Mouse (Mus musculus) forebrain, postnatal 0 days (tissue): Measurements from ENCODE around the gene Dnm1. TPM values are rescaled to one million over a fixed set of nuclear protein-coding genes. Genes with fewer than 3 reads are reported as not detected.
A peak's percentile ranks its signal among the peaks of the same experiment; 100 is the strongest.
"Not testable (repeated sequence)": the region's sequence is repeated elsewhere in the genome, so short reads cannot be mapped to it uniquely, and the experiment has no call there.

Experiments used
- ATAC-seq: fragments of 200-750 bp; cut with Nextera tagmentation; 2 replicates; pipeline ENCODE4 v1.8.0; 2017; ENCODE audit warnings: mild to moderate bottlenecking, moderate library complexity
- DNase-seq: peaks from one replicate; pipeline ENCODE4 v3.0.0-alpha.2; 2015
- H3K27ac ChIP-seq: fragments of 300-500 bp; sonication (generic); 2 replicates; pipeline ENCODE4 v1.5.1; 2014; ENCODE audit warnings: low read depth, mild to moderate bottlenecking, antibody characterized with exemption, low read length, moderate library complexity, mixed read lengths
- H3K27me3 ChIP-seq: fragments of 300-500 bp; sonication (generic); 2 replicates; pipeline ENCODE4 v1.6.1; 2014; ENCODE audit warnings: mild to moderate bottlenecking, low read length, mixed read lengths; ENCODE audit not compliant: insufficient read depth
- H3K36me3 ChIP-seq: fragments of 300-500 bp; sonication (generic); 2 replicates; pipeline ENCODE4 v1.6.1; 2014; ENCODE audit warnings: mild to moderate bottlenecking, moderate library complexity; ENCODE audit not compliant: insufficient read depth
- H3K4me1 ChIP-seq: fragments of 300-500 bp; sonication (generic); 2 replicates; pipeline ENCODE4 v1.6.1; 2014; ENCODE audit warnings: antibody characterized with exemption; ENCODE audit not compliant: insufficient read depth
- H3K4me2 ChIP-seq: fragments of 300-500 bp; sonication (generic); 2 replicates; pipeline ENCODE4 v1.6.1; 2014; ENCODE audit warnings: low read depth, mild to moderate bottlenecking, moderate library complexity
- H3K4me3 ChIP-seq: fragments of 300-500 bp; sonication (generic); 2 replicates; pipeline ENCODE4 v1.5.1; 2014; ENCODE audit warnings: low read depth, low read length, mixed read lengths
- H3K9ac ChIP-seq: fragments of 300-500 bp; sonication (generic); 2 replicates; pipeline ENCODE4 v1.6.1; 2014; ENCODE audit warnings: mild to moderate bottlenecking
- H3K9me3 ChIP-seq: fragments of 300-500 bp; sonication (generic); 2 replicates; pipeline ENCODE4 v1.6.1; 2016; ENCODE audit warnings: low read length
- CTCF ChIP-seq: sonication (generic); IDR thresholded peaks from 2 replicates; pipeline ENCODE4 v1.5.1; 2016; ENCODE audit warnings: antibody characterized with exemption, control low read depth, low read depth
- WGBS: fragments of 180-500 bp; shearing (Covaris S2); extraction: QIAGEN DNeasy Blood & Tissue Kit; methylation state at CpG from one replicate; pipeline ENCODE4 v1.1.7; 2014; 5-methylcytosine and 5-hydroxymethylcytosine counted together
- polyA plus RNA-seq: library from polyadenylated mRNA; unstranded; fragments of >200 nt; fragmentation: Nextera tagmentation; extraction: Ambion mirVana; gene quantifications from 2 replicates; pipeline ENCODE4 v1.2.1, GENCODE M21; 2015
- total RNA-seq: library from RNA; depleted of rRNA; stranded (reverse); fragments of >200 nt; gene quantifications from 2 replicates; pipeline ENCODE4 v1.2.3, GENCODE M21; 2014

Dnm1 gene
- total and polyA plus RNA-seq, 2 experiments from 2014 or later: 71.6 to 106 TPM

GRCm38 (mm10) chr2:32305668-32306067 is 47.5 kb downstream of the Dnm1 start:
- peaks cover 90% of the 10 kb centered on the region for H3K36me3 ChIP-seq
- no peak overlapping the region for H3K4me2 ChIP-seq
- WGBS: 90% methylated on average over 5 of the region's 5 CpGs
- H3K27me3 ChIP-seq: no peaks in the 10 kb centered on the region
- ATAC-seq: no peak
- no peak for TF ChIP-seq CTCF
- no peak overlapping the region for H3K27ac ChIP-seq
- DNase-seq: no peak
- no peak overlapping the region for H3K9ac ChIP-seq
- no peaks in the 10 kb centered on the region for H3K9me3 ChIP-seq
- H3K4me3 ChIP-seq: no peak overlapping the region
- H3K4me1 ChIP-seq: no peaks in the 10 kb centered on the region

DNA sequence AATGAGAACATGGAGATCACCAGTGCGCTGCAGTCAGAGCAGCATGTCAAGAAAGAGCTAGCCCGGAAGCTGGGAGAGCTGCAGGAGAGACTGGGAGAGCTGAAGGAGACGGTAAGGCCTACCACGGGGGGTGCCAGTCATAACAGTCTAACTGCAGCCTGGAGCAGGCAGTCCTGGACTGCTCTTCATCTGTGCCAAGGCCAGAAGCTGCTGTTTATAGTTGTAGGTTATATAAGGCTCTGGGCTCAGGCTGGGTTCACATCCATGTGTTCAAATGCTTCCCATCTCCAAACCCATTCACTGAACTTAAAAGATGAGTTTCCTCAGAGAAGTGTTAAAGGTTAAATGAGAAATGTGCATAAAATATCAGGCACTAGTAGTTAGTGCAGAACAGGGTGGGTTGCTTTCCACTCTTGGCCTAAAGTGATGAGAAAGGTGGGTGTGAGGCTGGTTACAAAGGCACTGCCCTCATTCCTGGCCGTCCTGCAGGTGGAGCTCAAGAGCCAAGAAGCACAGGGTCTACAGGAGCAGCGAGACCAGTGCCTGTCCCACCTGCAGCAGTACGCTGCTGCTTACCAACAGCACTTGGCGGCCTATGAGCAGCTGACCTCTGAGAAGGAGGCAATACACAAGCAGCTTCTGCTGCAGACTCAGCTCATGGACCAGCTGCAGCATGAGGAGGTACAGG is 48.8 kb downstream of the Dnm1 start:
- 55% methylated on average over 8 of the region's 8 CpGs for WGBS
- Histone ChIP-seq H3K27me3 (no peaks in the 10 kb centered on the region), H3K27ac (no peak overlapping the region), H3K4me2 (no peak overlapping the region), H3K4me1 (no peaks in the 10 kb centered on the region), H3K9me3 (no peaks in the 10 kb centered on the region), H3K4me3 (no peak overlapping the region), H3K36me3 (peaks cover 81% of the 10 kb centered on the region), H3K9ac (no peak overlapping the region)
- DNase-seq: no peak
- peak; percentile 35; the same call in 1 of the 2 replicates for ATAC-seq
- peak; percentile 71 for TF ChIP-seq CTCF

GRCm38 (mm10) chr2:32302952-32303351 is 50.2 kb downstream of the Dnm1 start:
- Histone ChIP-seq H3K36me3 (peaks cover 85% of the 10 kb centered on the region), H3K9ac (no peak overlapping the region), H3K27ac (no peak overlapping the region), H3K4me2 (no peak overlapping the region), H3K27me3 (no peaks in the 10 kb centered on the region), H3K4me3 (no peak overlapping the region), H3K4me1 (no peaks in the 10 kb centered on the region), H3K9me3 (no peaks in the 10 kb centered on the region)
- TF ChIP-seq CTCF: peak; percentile 28; the same call in 1 of the 2 replicates
- DNase-seq: no peak
- WGBS: 90% methylated on average over 10 of the region's 10 CpGs
- ATAC-seq: no peak

DNA sequence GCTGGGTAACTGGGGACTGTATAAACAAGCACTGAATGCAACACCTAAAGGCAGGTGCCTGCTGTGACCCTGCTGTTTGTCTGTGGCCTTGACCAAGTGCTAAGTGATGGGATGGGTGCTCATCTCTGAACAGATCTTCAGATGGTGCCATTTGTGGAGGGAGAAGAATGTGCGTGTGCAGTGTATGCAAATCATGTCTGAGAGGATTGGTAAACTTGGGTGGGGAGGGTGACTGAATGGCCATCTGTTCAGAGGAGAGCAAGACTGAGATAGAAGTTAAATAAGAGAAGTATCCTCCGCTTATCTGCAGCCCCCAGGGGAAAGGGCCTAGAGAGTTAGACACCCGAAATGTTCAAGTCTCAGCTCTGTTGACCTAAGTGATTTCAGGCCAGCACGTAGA is 53.7 kb downstream of the Dnm1 start:
- WGBS: 89% methylated on average over 4 of the region's 4 CpGs
- no peak for DNase-seq
- no peak for TF ChIP-seq CTCF
- Histone ChIP-seq H3K9ac (no peak overlapping the region), H3K27ac (no peak overlapping the region), H3K9me3 (no peaks in the 10 kb centered on the region), H3K27me3 (no peaks in the 10 kb centered on the region), H3K36me3 (peaks cover 69% of the 10 kb centered on the region), H3K4me1 (no peaks in the 10 kb centered on the region), H3K4me2 (no peak overlapping the region), H3K4me3 (no peak overlapping the region)
- no peak for ATAC-seq

- not testable (repeated sequence) for H3K4me3 ChIP-seq, H3K27me3 ChIP-seq, DNase-seq, ATAC-seq, H3K4me1 ChIP-seq, H3K4me2 ChIP-seq, H3K9me3 ChIP-seq, H3K27ac ChIP-seq, H3K9ac ChIP-seq
- WGBS: 79% methylated on average over 2 of the region's 2 CpGs
- peaks cover 41% of the 10 kb centered on the region for H3K36me3 ChIP-seq
Observed at GRCm38 (mm10) chr2:32295842-32296241, 57.3 kb downstream of the Dnm1 start.

DNA sequence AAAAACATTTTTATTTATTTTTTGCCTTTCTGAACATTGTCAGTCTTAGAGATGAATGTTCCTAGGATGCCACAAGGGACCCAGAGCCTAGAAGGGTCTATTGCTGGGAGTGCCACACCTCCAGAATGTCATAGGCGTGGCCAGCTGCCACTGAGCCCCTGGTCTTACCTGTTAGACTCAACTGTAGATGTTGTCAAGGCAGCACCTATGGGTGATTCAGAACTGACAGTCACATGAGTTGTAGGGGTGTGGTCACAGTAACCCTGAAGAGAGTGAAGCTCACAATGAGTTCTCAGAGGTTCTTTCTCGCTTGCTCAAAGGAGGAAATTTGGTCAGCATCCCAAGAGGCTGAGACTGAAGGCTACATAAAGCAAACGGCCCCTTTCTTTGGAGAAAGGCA is 57.9 kb downstream of the Dnm1 start:
- no peak overlapping the region for H3K4me2 ChIP-seq
- H3K9ac ChIP-seq: no peak overlapping the region
- H3K36me3 ChIP-seq: peaks cover 39% of the 10 kb centered on the region
- no peak overlapping the region for H3K27ac ChIP-seq
- no peak overlapping the region for H3K4me3 ChIP-seq
- ATAC-seq (no peak), DNase-seq (no peak)
- WGBS: 91% methylated on average over 3 of the region's 3 CpGs
- no peaks in the 10 kb centered on the region for H3K27me3 ChIP-seq
- no peaks in the 10 kb centered on the region for H3K9me3 ChIP-seq
- TF ChIP-seq CTCF: no peak
- no peaks in the 10 kb centered on the region for H3K4me1 ChIP-seq

GRCm38 (mm10) chr2:32294348-32294747 is 58.8 kb downstream of the Dnm1 start:
- no peak overlapping the region for H3K4me2 ChIP-seq
- H3K4me3 ChIP-seq: no peak overlapping the region
- DNase-seq: no peak
- no peak overlapping the region for H3K9ac ChIP-seq
- TF ChIP-seq CTCF: no peak
- WGBS: 76% methylated on average over 8 of the region's 8 CpGs
- no peak for ATAC-seq
- no peak overlapping the region for H3K27ac ChIP-seq
- peaks cover 2% of the 10 kb centered on the region for H3K4me1 ChIP-seq
- H3K36me3 ChIP-seq: peaks cover 35% of the 10 kb centered on the region
- H3K9me3 ChIP-seq: no peaks in the 10 kb centered on the region
- no peaks in the 10 kb centered on the region for H3K27me3 ChIP-seq
